Mouse (Mus musculus) ovary, postnatal 14 days (tissue): ENCODE data around the gene Mrgpra2b.
"Not testable (repeated sequence)": the region's sequence is repeated elsewhere in the genome, so short reads cannot be mapped to it uniquely, and the experiment has no call there.

ENCODE experiments used
- DNase-seq: peaks from one replicate; pipeline ENCODE4 v3.0.0; 2022; ENCODE audit warnings: low spot score

The Mrgpra2b gene

GRCm38 (mm10) chr7:47528762-47529161, at the start of gene Mrgpra2b:
Mrgpra2b (minus strand) TSS chr7:47528862.
- no peak for DNase-seq

- no peak for DNase-seq
Observed at GRCm38 (mm10) chr7:47516379-47516778, 12.3 kb downstream of the Mrgpra2b start.

- DNase-seq = no peak
Observed at GRCm38 (mm10) chr7:47515050-47515449, 13.6 kb downstream of the Mrgpra2b start.

- DNase-seq = no peak
Observed at GRCm38 (mm10) chr7:47502953-47503352, 25.7 kb downstream of the Mrgpra2b start.

GRCm38 (mm10) chr7:47491266-47491665, 37.4 kb downstream of the Mrgpra2b start:
- not testable (repeated sequence) for DNase-seq

GRCm38 (mm10) chr7:47489438-47489837, 39.2 kb downstream of the Mrgpra2b start:
- DNase-seq = not testable (repeated sequence)

GRCm38 (mm10) chr7:47483181-47483580, 45.5 kb downstream of the Mrgpra2b start:
- not testable (repeated sequence) for DNase-seq

GRCm38 (mm10) chr7:47473904-47474303, 54.8 kb downstream of the Mrgpra2b start:
- DNase-seq = not testable (repeated sequence)

- DNase-seq = not testable (repeated sequence)
Observed at GRCm38 (mm10) chr7:47465278-47465981, 63.2 kb downstream of the Mrgpra2b start.

- DNase-seq = not testable (repeated sequence)
Observed at GRCm38 (mm10) chr7:47452015-47452414, 76.6 kb downstream of the Mrgpra2b start, which contains the start of gene Mrgpra2a. Mrgpra2a (minus strand) TSS chr7:47452139.

- DNase-seq = not testable (repeated sequence)
Observed at GRCm38 (mm10) chr7:47445729-47446128, 82.9 kb downstream of the Mrgpra2b start.

GRCm38 (mm10) chr7:47436463-47436862, 92.2 kb downstream of the Mrgpra2b start:
- DNase-seq = not testable (repeated sequence)

- DNase-seq = not testable (repeated sequence)
Observed at GRCm38 (mm10) chr7:47427815-47428508, 100.7 kb downstream of the Mrgpra2b start.
